Mouse (Mus musculus): ENCODE measurements at regions not wholly inside any gene's neighbourhood (a gene's known extent, or its start where the extent isn't known, plus 50 kb on each side); places are given as distances from the start of the nearest gene placed in this dataset.

GRCm38 (mm10) chr3:57218431-57218830, 83.4 kb downstream of the Tm4sf1 start:
- no peak for TF ChIP-seq EP300 (IDR thresholded peaks at IDR 0.05; ENCODE audit: low read depth in 1 of 2, low read length in 2 of 2)
- no peak for TF ChIP-seq CTCF (IDR thresholded peaks at IDR 0.05 in 2 of 3, conservative IDR thresholded peaks at IDR 0.05 in 1 of 3; ENCODE audit: control insufficient read depth in 1 of 3, insufficient read depth in 1 of 3, low read depth in 2 of 3, low read length in 3 of 3, poor library complexity in 1 of 3, severe bottlenecking in 1 of 3)
- no peak for TF ChIP-seq TAL1 (IDR thresholded peaks at IDR 0.05; ENCODE audit: low read length)
- TF ChIP-seq NRF1 (IDR thresholded peaks at IDR 0.05; ENCODE audit: insufficient read depth, low read depth, low read length, poor library complexity, severe bottlenecking), result no peak
- TF ChIP-seq ELF1 (IDR thresholded peaks at IDR 0.05; ENCODE audit: low read depth, low read length), result no peak
- no peak for TF ChIP-seq BHLHE40 (IDR thresholded peaks at IDR 0.05; ENCODE audit: borderline replicate concordance, low read depth, low read length)
- no peak for TF ChIP-seq MAX (IDR thresholded peaks at IDR 0.05; ENCODE audit: low read length)
- TF ChIP-seq ZC3H11A (IDR thresholded peaks at IDR 0.05; ENCODE audit: low read depth, low read length), result no peak
- no peak for TF ChIP-seq TBP (IDR thresholded peaks at IDR 0.05; ENCODE audit: low read depth, low read length)
- TF ChIP-seq POLR2A (IDR thresholded peaks at IDR 0.05; ENCODE audit: control insufficient read depth in 1 of 2, insufficient read depth in 1 of 2, low read depth in 1 of 2, low read length in 2 of 2, poor library complexity in 1 of 2), result no peak
- no peak for TF ChIP-seq USF1 (IDR thresholded peaks at IDR 0.05; ENCODE audit: low read depth, low read length)
- TF ChIP-seq ZMIZ1 (IDR thresholded peaks at IDR 0.05; ENCODE audit: low read depth, low read length), result no peak
